Mouse (Mus musculus) ES-E14 (cell line): ENCODE measurements around the gene Ttc39d. TPM values are rescaled to one million over a fixed set of nuclear protein-coding genes. Genes with fewer than 3 reads are reported as not detected.
"Not testable (repeated sequence)": the region's sequence is repeated elsewhere in the genome, so short reads cannot be mapped to it uniquely, and the experiment has no call there.

Source experiments
- DNase-seq: peaks from one replicate; pipeline ENCODE4 v3.0.0-alpha.2; 2013; ENCODE audit warnings: low read depth, low spot score
- H3K27ac ChIP-seq: 2 replicates; pipeline ENCODE4 v1.5.1; 2012; ENCODE audit warnings: low read depth, mild to moderate bottlenecking, low read length, moderate library complexity, mixed read lengths; ENCODE audit not compliant: poor library complexity, insufficient read depth, severe bottlenecking
- H3K36me3 ChIP-seq: 2 replicates; pipeline ENCODE4 v1.6.1; 2012; ENCODE audit warnings: mild to moderate bottlenecking, low read length, moderate library complexity, mixed read lengths; ENCODE audit not compliant: control insufficient read depth, poor library complexity, insufficient read depth, severe bottlenecking
- H3K4me1 ChIP-seq, 2 experiments: fragments of 150-350 bp in 1 of 2; sonication (generic) in 1 of 2; 2 replicates each; pipeline ENCODE4 v1.6.1; 2012; ENCODE audit warnings: low read length in 2 of 2, mild to moderate bottlenecking in 1 of 2, mixed read lengths in 1 of 2; ENCODE audit not compliant: control insufficient read depth in 2 of 2, insufficient read depth in 2 of 2, poor library complexity in 1 of 2
- H3K4me3 ChIP-seq, 2 experiments: fragments of 150-350 bp in 1 of 2; sonication (generic) in 1 of 2; 2 replicates each; pipeline ENCODE4 v1.5.1; 2012; ENCODE audit warnings: low read length in 2 of 2, low read depth in 1 of 2, mild to moderate bottlenecking in 1 of 2, mixed read lengths in 1 of 2; ENCODE audit not compliant: insufficient read depth in 1 of 2, poor library complexity in 1 of 2, severe bottlenecking in 1 of 2
- H3K9ac ChIP-seq: 2 replicates; pipeline ENCODE4 v1.6.1; 2012; ENCODE audit warnings: low read depth, mild to moderate bottlenecking, low read length, mixed read lengths; ENCODE audit not compliant: poor library complexity, insufficient read depth, severe bottlenecking
- H3K9me3 ChIP-seq: fragments of 150-350 bp; sonication (generic); 2 replicates; pipeline ENCODE4 v1.6.1; 2012; ENCODE audit warnings: low read depth, mild to moderate bottlenecking, low read length; ENCODE audit not compliant: control insufficient read depth, insufficient read depth
- CHD2 ChIP-seq: IDR thresholded peaks from 2 replicates; pipeline ENCODE4 v1.6.1; 2014; ENCODE audit warnings: mild to moderate bottlenecking, low read depth, low read length, inconsistent platforms
- HCFC1 ChIP-seq: IDR thresholded peaks from 2 replicates; pipeline ENCODE4 v1.6.1; 2012; ENCODE audit warnings: low read length, inconsistent platforms, borderline replicate concordance; ENCODE audit not compliant: insufficient read depth
- MAFK ChIP-seq: IDR thresholded peaks from 2 replicates; pipeline ENCODE4 v1.6.1; 2014; ENCODE audit warnings: mild to moderate bottlenecking, low read depth, low read length, inconsistent platforms; ENCODE audit not compliant: insufficient read depth
- ZC3H11A ChIP-seq: IDR thresholded peaks from 2 replicates; pipeline ENCODE4 v1.6.1; 2012; ENCODE audit warnings: low read depth, mild to moderate bottlenecking, inconsistent platforms, low read length, borderline replicate concordance
- ZNF384 ChIP-seq: IDR thresholded peaks from 2 replicates; pipeline ENCODE4 v1.6.1; 2012; ENCODE audit warnings: low read depth, low read length, inconsistent platforms
- in situ Hi-C, 2 experiments: fragments of 600-800 bp; cut with MboI; formaldehyde crosslinking; loops; one replicate each; pipeline ENCODE4 v1.15.1; 2025; ENCODE audit warnings: low sequenced_read_pairs in 2 of 2, inconsistent platforms in 1 of 2; ENCODE audit not compliant: unreplicated experiment in 2 of 2
- total RNA-seq: library from RNA; depleted of rRNA; stranded (reverse); fragments of 300-350 nt; gene quantifications from 2 replicates; pipeline ENCODE4 v1.2.3, GENCODE M21; 2012

Ttc39d gene
- total RNA-seq, 1 experiment = 0.09 TPM

DNA sequence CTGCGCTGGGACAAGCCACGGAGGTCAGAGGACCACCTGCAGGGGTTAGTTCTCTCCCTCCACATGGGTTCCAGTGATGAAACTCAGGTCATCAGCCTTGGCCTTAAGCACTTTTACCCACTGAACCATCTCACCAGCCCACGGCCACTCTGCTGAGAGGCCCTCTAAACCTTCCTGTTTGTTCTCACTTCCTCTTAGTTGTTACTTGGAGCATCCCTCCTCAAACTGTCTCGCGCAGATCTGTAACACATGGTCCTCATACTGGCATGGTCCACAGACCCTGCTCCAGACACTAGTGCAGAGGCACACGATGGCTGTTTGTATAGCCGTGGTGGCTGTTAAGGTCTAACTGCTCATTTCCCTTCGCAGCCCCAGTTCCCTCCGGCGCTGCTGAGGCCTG is 23.6 kb upstream of the Ttc39d start:
- peaks cover 0 to 2% of the 10 kb centered on the region in 2 experiments; a peak in 1 of 4 replicates for H3K4me1 ChIP-seq
- no peaks in the 10 kb centered on the region for H3K36me3 ChIP-seq
- DNase-seq = no peak
- no peak overlapping the region for H3K9ac ChIP-seq
- H3K4me3 ChIP-seq = no peak overlapping the region
- TF ChIP-seq MAFK = no peak
- no peaks in the 10 kb centered on the region for H3K9me3 ChIP-seq
- no peak overlapping the region for H3K27ac ChIP-seq
- in situ Hi-C loops = loop anchor here (10.0 kb wide), 2 partner anchors 139 to 169 kb away; no protein-coding TSS in a partner anchor

GRCm38 (mm10) chr17:80193075-80193474 is 14.2 kb upstream of the Ttc39d start:
- Histone ChIP-seq H3K4me3 (no peak overlapping the region), H3K9me3 (no peaks in the 10 kb centered on the region), H3K27ac (no peak overlapping the region), H3K4me1 (no peaks in the 10 kb centered on the region), H3K9ac (no peak overlapping the region), H3K36me3 (peaks cover 2% of the 10 kb centered on the region; the same call in 1 of the 2 replicates)
- no peak for TF ChIP-seq MAFK
- no peak for TF ChIP-seq ZC3H11A
- 0 out of 2 replicates have a peak, but pooled peaks have one; percentile 12 for TF ChIP-seq ZNF384
- no peak for TF ChIP-seq CHD2
- in situ Hi-C loops = no loop called here
- no peak for DNase-seq

DNA sequence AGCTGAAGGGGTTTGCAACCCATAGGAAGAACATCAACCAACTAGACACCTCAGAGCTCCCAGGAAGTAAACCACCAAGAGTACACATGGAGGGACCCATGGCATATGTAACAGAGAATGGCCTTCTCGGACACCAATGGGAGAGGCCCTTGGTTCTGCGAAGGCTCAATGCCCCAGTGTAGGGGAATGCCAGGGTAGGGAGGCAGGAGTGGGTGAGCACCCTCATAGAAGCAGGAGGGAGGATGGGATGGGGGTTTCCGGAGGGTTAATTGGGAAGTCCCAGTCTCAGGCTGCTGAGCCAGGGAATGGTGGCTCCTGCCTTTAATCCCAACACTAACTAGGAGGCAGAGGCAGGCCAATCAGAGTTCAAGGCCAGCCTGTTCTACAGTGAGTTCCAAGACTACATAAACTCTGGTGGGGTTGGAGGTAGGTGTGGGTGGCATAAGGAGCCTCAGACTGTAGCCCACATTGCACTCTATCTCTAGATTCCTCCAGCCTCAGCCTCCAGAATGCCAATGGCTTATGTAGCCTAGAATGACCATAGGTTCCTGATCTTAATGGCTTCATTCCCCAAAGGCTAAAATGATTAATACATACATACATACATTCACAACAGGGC is 8.0 kb upstream of the Ttc39d start:
- no peaks in the 10 kb centered on the region for H3K4me1 ChIP-seq
- TF ChIP-seq CHD2 = no peak; the same call in 1 of the 2 replicates
- TF ChIP-seq HCFC1 = no peak
- no peak for TF ChIP-seq ZNF384
- TF ChIP-seq MAFK = no peak
- H3K9me3 ChIP-seq = no peaks in the 10 kb centered on the region
- H3K27ac ChIP-seq = no peak overlapping the region
- no peak for DNase-seq
- peaks cover 15% of the 10 kb centered on the region for H3K36me3 ChIP-seq
- in situ Hi-C loops = no loop called here
- H3K4me3 ChIP-seq = no peak overlapping the region
- no peak overlapping the region for H3K9ac ChIP-seq

- H3K9me3 ChIP-seq = no peaks in the 10 kb centered on the region
- peak overlapping the region; percentile 73 to 95 for H3K4me3 ChIP-seq
- in situ Hi-C loops = no loop called here
- H3K27ac ChIP-seq = no peak overlapping the region
- H3K4me1 ChIP-seq = 0 out of 4 replicates have a peak, but pooled peaks cover 0 to 3% of the 10 kb centered on the region in 2 experiments
- no peak for DNase-seq
- H3K36me3 ChIP-seq = peaks cover 25% of the 10 kb centered on the region
- peak overlapping the region; percentile 98; the same call in 1 of the 2 replicates for H3K9ac ChIP-seq
- TF ChIP-seq ZC3H11A (no peak), CHD2 (no peak), MAFK (no peak), HCFC1 (no peak), ZNF384 (no peak)
Observed at GRCm38 (mm10) chr17:80205657-80206056, 1.6 kb upstream of the Ttc39d start.

DNA sequence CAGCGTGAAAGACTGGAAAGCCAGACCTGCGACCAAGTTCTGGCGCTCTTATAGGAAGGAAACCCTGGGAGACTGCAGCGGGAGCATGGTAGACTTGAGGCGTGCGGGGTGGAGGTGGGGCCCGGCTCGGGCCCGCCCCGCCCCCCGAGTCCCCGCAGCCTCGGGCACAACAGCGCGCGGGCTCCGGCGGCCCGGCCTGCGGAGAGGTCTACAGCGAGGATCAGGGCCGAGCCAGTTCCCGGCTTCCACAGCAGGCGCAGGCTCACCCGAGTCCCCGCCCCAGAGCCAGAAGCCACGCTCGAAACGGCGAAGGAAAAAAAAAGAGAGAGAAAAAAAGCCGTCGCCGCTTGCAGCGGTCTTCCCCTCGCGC is 974 bp upstream of the Ttc39d start:
- H3K27ac ChIP-seq = peak overlapping the region; percentile 93
- 0 out of 4 replicates have a peak, but pooled peaks cover 0 to 3% of the 10 kb centered on the region in 2 experiments for H3K4me1 ChIP-seq
- H3K9me3 ChIP-seq = no peaks in the 10 kb centered on the region
- H3K4me3 ChIP-seq = peak overlapping the region; percentile 73 to 95
- DNase-seq = no peak
- TF ChIP-seq MAFK = no peak
- 0 out of 2 replicates have a peak, but pooled peaks have one; percentile 32 for TF ChIP-seq ZNF384
- no peak for TF ChIP-seq CHD2
- H3K36me3 ChIP-seq = peaks cover 25% of the 10 kb centered on the region
- peak overlapping the region; percentile 98 for H3K9ac ChIP-seq
- in situ Hi-C loops = no loop called here

- H3K27ac ChIP-seq, H3K4me1 ChIP-seq, H3K9me3 ChIP-seq, H3K9ac ChIP-seq, DNase-seq, in situ Hi-C loops, H3K4me3 ChIP-seq, H3K36me3 ChIP-seq: not testable (repeated sequence)
Observed at GRCm38 (mm10) chr17:80213998-80214397, 6.7 kb downstream of the Ttc39d start.
